Mouse (Mus musculus): ENCODE measurements around the gene Olfr366.
"Not testable (repeated sequence)": the region's sequence is repeated elsewhere in the genome, so short reads cannot be mapped to it uniquely, and the experiment has no call there.

Gene Olfr366

DNA sequence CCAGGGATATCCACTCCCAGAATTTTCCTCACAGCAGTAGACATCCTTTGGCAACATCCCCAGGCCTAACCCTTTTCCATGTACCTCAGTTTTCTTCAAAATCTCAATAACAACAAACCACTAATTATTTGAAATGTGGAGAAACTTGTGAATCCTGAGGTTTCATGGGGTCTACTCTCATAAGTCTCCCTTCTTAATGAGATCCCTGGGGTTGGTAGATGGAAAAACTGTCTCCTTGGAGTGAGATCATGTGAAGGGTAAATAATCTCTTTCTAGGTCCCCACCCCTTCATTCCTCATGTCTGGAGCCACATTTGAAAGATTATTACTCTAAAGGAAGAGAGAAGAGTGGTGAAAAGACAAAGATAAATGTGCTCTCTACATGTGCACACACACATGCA lies at the start of gene Olfr366:
Gene Olfr366 (plus strand): TSS at position 301 of the 400 bp plus-strand sequence.
- ATAC-seq (ENCODE audit: low TSS enrichment) = no peak

DNA sequence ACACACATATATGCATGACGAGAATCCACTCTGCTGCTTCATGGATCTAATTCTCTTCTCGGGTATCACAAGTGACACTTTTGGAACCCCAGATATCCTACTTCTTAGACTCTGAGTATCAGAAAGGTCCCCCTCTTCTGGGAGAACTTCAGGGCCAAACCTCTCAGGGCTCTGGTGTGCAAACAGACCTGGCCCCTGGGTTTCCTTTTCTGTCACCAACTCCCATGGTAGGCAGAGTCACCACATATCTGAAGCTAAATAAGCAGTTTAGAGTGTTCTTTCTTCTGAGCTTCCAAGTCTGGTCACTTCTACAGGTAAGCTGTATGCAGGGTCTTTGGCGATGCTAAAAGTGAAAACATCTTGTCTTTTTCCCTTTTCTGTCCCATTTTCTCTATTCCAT lies 23.5 kb upstream of the Olfr366 start, which contains the start of gene Olfr365:
Gene Olfr365 (plus strand): TSS at position 301 of the 400 bp plus-strand sequence.
- no peak for ATAC-seq (ENCODE audit: low TSS enrichment)

DNA sequence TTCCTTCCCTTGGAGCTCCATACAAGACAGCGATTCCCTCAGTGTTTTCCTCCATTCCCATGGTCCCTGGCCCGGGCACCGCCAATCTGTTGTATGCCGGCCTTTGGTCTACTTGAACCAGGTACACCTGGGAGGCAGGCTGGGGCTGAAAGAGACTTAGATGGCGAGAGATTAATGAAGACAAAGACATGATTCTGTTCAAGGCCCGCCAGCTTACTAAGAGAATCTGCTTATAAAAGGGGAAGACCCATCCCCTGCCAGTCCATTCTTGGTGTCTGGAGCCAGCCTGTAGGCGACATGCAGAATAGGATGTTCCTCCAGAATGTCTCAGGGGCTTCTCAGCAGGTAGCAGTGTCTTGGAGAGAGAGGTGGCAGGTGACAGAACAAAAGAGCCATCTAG lies 50.4 kb downstream of the Olfr366 start:
- not testable (repeated sequence) for ATAC-seq (ENCODE audit: low TSS enrichment)

Data from frontal cortex, adult (tissue).